Mouse (Mus musculus) NIH3T3 (cell line): ENCODE measurements at regions not wholly inside any gene's neighbourhood (a gene's known extent, or its start where the extent isn't known, plus 50 kb on each side); places are given as distances from the start of the nearest gene placed in this dataset.
"Not testable (repeated sequence)": the region's sequence is repeated elsewhere in the genome, so short reads cannot be mapped to it uniquely, and the experiment has no call there.

Source experiments
- DNase-seq: peaks from one replicate; pipeline ENCODE4 v3.0.0-alpha.2; 2012; ENCODE audit warnings: low read depth

- no peak for DNase-seq
These were observed 211.4 kb upstream of the Pou3f2 start for GRCm38 (mm10) chr4:22699561-22699960.

- DNase-seq, result no peak
These were observed 179.7 kb upstream of the Pou3f2 start for GRCm38 (mm10) chr4:22667733-22668381.

- peak; percentile 32 for DNase-seq
These were observed 157.4 kb upstream of the Pou3f2 start for GRCm38 (mm10) chr4:22645616-22646015.

GRCm38 (mm10) chr4:22608922-22609321 lies 120.8 kb upstream of the Pou3f2 start:
- no peak for DNase-seq

- DNase-seq, result not testable (repeated sequence)
These were observed 114.0 kb upstream of the Pou3f2 start for GRCm38 (mm10) chr4:22602164-22602563.

GRCm38 (mm10) chr4:22587162-22587561 lies 99.0 kb upstream of the Pou3f2 start:
- no peak for DNase-seq

GRCm38 (mm10) chr4:22565959-22566358 lies 77.8 kb upstream of the Pou3f2 start:
- DNase-seq, result no peak

- DNase-seq, result no peak
These were observed 76.4 kb upstream of the Pou3f2 start for GRCm38 (mm10) chr4:22564532-22564931.
